Comparison of ENCODE assay signal across 8 mouse cellular contexts in genomic region chr12:69653973-69654372, GRCm38 (mm10). TPM values are rescaled to one million over a fixed set of nuclear protein-coding genes. Genes with fewer than 3 reads are reported as not detected.
A peak's percentile ranks its signal among the peaks of the same experiment; 100 is the strongest.
DNase-seq lines count a peak whose midpoint lies in the region; ATAC-seq and TF ChIP-seq lines count a peak whose summit lies in the region.
"Not testable (repeated sequence)": the region's sequence is repeated elsewhere in the genome, so short reads cannot be mapped to it uniquely, and the experiment has no call there.

No protein-coding gene starts in this region.

- DNase-seq in CD4-positive helper T cell, adult 2 months (ENCODE audit: low read depth, low spot score) = peak; percentile 29
- DNase-seq in c-Kit-positive CD71-positive TER-119-positive erythroid progenitor cells, embryonic 14.5 days (ENCODE audit: low spot score) = peak; percentile 81
- DNase-seq in forebrain, embryonic 10.5 days (ENCODE audit: extremely low spot score, low spot score) = peak; percentile 22
- DNase-seq in splenic B cell, adult 2 months (ENCODE audit: low read depth, low spot score) = peak; percentile 49

- ATAC-seq in heart, embryonic 15.5 days (replicated peaks; ENCODE audit: insufficient number of reproducible peaks, insufficient read depth, low FRiP score, low read depth) = peak; percentile 74; the same call in 1 of the 2 replicates
- peak; percentile 61 for ATAC-seq in intestine, postnatal 0 days
- ATAC-seq in liver, embryonic 15.5 days (ENCODE audit: insufficient read depth) = peak; percentile 67
- ATAC-seq in midbrain, embryonic 15.5 days (replicated peaks) = peak; percentile 87

- H3K4me2 ChIP-seq in heart, embryonic 15.5 days; intestine, postnatal 0 days (replicated peaks; ENCODE audit: low read depth); liver, embryonic 15.5 days; midbrain, embryonic 15.5 days: not testable (repeated sequence)

- not testable (repeated sequence) for H3K27ac ChIP-seq in forebrain, embryonic 10.5 days; heart, embryonic 15.5 days; liver, embryonic 15.5 days (replicated peaks); midbrain, embryonic 15.5 days
- H3K27ac ChIP-seq in intestine, postnatal 0 days (ENCODE audit: low read depth, low read length) = peak overlapping the region; percentile 1; the same call in 1 of the 2 replicates

- not testable (repeated sequence) for H3K4me3 ChIP-seq in forebrain, embryonic 10.5 days; heart, embryonic 15.5 days; intestine, postnatal 0 days (ENCODE audit: low read depth, low read length); liver, embryonic 15.5 days (replicated peaks); midbrain, embryonic 15.5 days

- not testable (repeated sequence) for H3K9me3 ChIP-seq in forebrain, embryonic 10.5 days; heart, embryonic 15.5 days (replicated peaks); intestine, postnatal 0 days (ENCODE audit: control insufficient read depth); liver, embryonic 15.5 days (replicated peaks); midbrain, embryonic 15.5 days

- TF ChIP-seq CTCF in intestine, postnatal 0 days (IDR thresholded peaks at IDR 0.05; ENCODE audit: low read depth) = not testable (repeated sequence)

- not testable (repeated sequence) for H3K4me1 ChIP-seq in forebrain, embryonic 10.5 days; heart, embryonic 15.5 days (replicated peaks); intestine, postnatal 0 days (replicated peaks; ENCODE audit: control insufficient read depth, insufficient read depth, low read length); liver, embryonic 15.5 days (replicated peaks); midbrain, embryonic 15.5 days

- not testable (repeated sequence) for H3K9ac ChIP-seq in heart, embryonic 15.5 days; intestine, postnatal 0 days (ENCODE audit: low read depth, low read length); liver, embryonic 15.5 days; midbrain, embryonic 15.5 days

- peaks cover 40% of the 10 kb centered on the region for H3K36me3 ChIP-seq in forebrain, embryonic 10.5 days (replicated peaks)
- peaks cover 19% of the 10 kb centered on the region for H3K36me3 ChIP-seq in heart, embryonic 15.5 days
- H3K36me3 ChIP-seq in intestine, postnatal 0 days (ENCODE audit: control insufficient read depth, insufficient read depth); liver, embryonic 15.5 days (replicated peaks); splenic B cell, adult 2 months (ENCODE audit: control insufficient read depth, insufficient read depth, low read length, poor library complexity, severe bottlenecking): not testable (repeated sequence)
- peaks cover 15% of the 10 kb centered on the region for H3K36me3 ChIP-seq in midbrain, embryonic 15.5 days (replicated peaks)

- H3K27me3 ChIP-seq in forebrain, embryonic 10.5 days (ENCODE audit: poor library complexity, severe bottlenecking); heart, embryonic 15.5 days; intestine, postnatal 0 days (replicated peaks; ENCODE audit: control insufficient read depth, insufficient read depth, low read length); liver, embryonic 15.5 days; midbrain, embryonic 15.5 days (replicated peaks); splenic B cell, adult 2 months (ENCODE audit: control insufficient read depth, insufficient read depth, low read length, poor library complexity, severe bottlenecking): not testable (repeated sequence)

RNA-seq across cellular contexts. Expression of gene Sos2, which starts 27.7 kb away (rescaled TPM):
- 7.8 and 8.2 TPM in 2 replicates for polyA plus RNA-seq in forebrain, embryonic 10.5 days (2016; fragmentation: Nextera tagmentation; extraction: Ambion mirVana)
- polyA plus RNA-seq in heart, embryonic 15.5 days (2015; fragmentation: Nextera tagmentation; extraction: Ambion mirVana) = 6.7 and 7.4 TPM in 2 replicates
- polyA plus RNA-seq in intestine, postnatal 0 days (2015; fragmentation: Nextera tagmentation; extraction: Ambion mirVana) = 9.4 and 10.1 TPM in 2 replicates
- 3.3 and 4.0 TPM in 2 replicates for polyA plus RNA-seq in liver, embryonic 15.5 days (2015; fragmentation: Nextera tagmentation; extraction: Ambion mirVana)
- 13.0 and 13.2 TPM in 2 replicates for polyA plus RNA-seq in midbrain, embryonic 15.5 days (2015; fragmentation: Nextera tagmentation; extraction: Ambion mirVana)

Comparison
In these comparisons a context has a peak if more than half of its experiments do, and no peak if none do; other contexts are left out.
1. DNase-seq: peak in every context shown above with its lines; median percentile 81 in c-Kit-positive CD71-positive TER-119-positive erythroid progenitor cells, embryonic 14.5 days; 49 in splenic B cell, adult 2 months; 29 in CD4-positive helper T cell, adult 2 months; 22 in forebrain, embryonic 10.5 days.